Mouse (Mus musculus) heart, postnatal 0 days (tissue): ENCODE measurements around the gene Arpc2. TPM values are rescaled to one million over a fixed set of nuclear protein-coding genes. Genes with fewer than 3 reads are reported as not detected.
A peak's percentile ranks its signal among the peaks of the same experiment; 100 is the strongest.

Experiments used
- ATAC-seq: fragments of 200-750 bp; cut with Nextera tagmentation; 2 replicates; pipeline ENCODE4 v1.8.0; 2017; ENCODE audit warnings: low read depth, moderate number of reproducible peaks, moderate library complexity; ENCODE audit not compliant: insufficient read depth
- DNase-seq: peaks from one replicate; pipeline ENCODE4 v3.0.0-alpha.2; 2016; ENCODE audit warnings: low spot score
- H3K27ac ChIP-seq: fragments of 300-500 bp; sonication (generic); 2 replicates; pipeline ENCODE4 v1.5.1; 2014; ENCODE audit warnings: low read depth, mild to moderate bottlenecking
- H3K27me3 ChIP-seq: fragments of 300-500 bp; sonication (generic); 2 replicates; pipeline ENCODE4 v1.6.1; 2014; ENCODE audit warnings: low read length, mixed read lengths; ENCODE audit not compliant: control insufficient read depth, insufficient read depth
- H3K36me3 ChIP-seq: fragments of 300-500 bp; sonication (generic); replicated peaks from 2 replicates; pipeline ENCODE4 v1.6.1; 2014; ENCODE audit warnings: low read length, mixed read lengths; ENCODE audit not compliant: control insufficient read depth, insufficient read depth
- H3K4me1 ChIP-seq: fragments of 300-500 bp; sonication (generic); 2 replicates; pipeline ENCODE4 v1.6.1; 2014; ENCODE audit warnings: antibody characterized with exemption; ENCODE audit not compliant: control insufficient read depth, insufficient read depth
- H3K4me2 ChIP-seq: fragments of 300-500 bp; sonication (generic); 2 replicates; pipeline ENCODE4 v1.6.1; 2014; ENCODE audit warnings: low read depth, mild to moderate bottlenecking, low read length, moderate library complexity
- H3K4me3 ChIP-seq: fragments of 300-500 bp; sonication (generic); 2 replicates; pipeline ENCODE4 v1.5.1; 2014; ENCODE audit warnings: low read depth, low read length
- H3K9ac ChIP-seq: fragments of 300-500 bp; sonication (generic); replicated peaks from 2 replicates; pipeline ENCODE4 v1.6.1; 2014; ENCODE audit warnings: low read depth, low read length, mixed read lengths
- H3K9me3 ChIP-seq: fragments of 300-500 bp; sonication (generic); replicated peaks from 2 replicates; pipeline ENCODE4 v1.6.1; 2016; ENCODE audit warnings: low read length; ENCODE audit not compliant: control insufficient read depth
- CTCF ChIP-seq: IDR thresholded peaks from 2 replicates; pipeline ENCODE4 v1.5.1; 2016; ENCODE audit warnings: antibody characterized with exemption, control low read depth, low read depth
- EP300 ChIP-seq: IDR thresholded peaks from 2 replicates; pipeline ENCODE4 v1.6.1; 2016; ENCODE audit warnings: antibody characterized with exemption, low read depth
- WGBS: fragments of 180-500 bp; shearing (Covaris S2); extraction: QIAGEN DNeasy Blood & Tissue Kit; methylation state at CpG from one replicate; pipeline ENCODE4 v1.1.7; 2014; 5-methylcytosine and 5-hydroxymethylcytosine counted together
- polyA plus RNA-seq: library from polyadenylated mRNA; unstranded; fragments of >200 nt; fragmentation: Nextera tagmentation; extraction: Ambion mirVana; gene quantifications from 2 replicates; pipeline ENCODE4 v1.2.1, GENCODE M21; 2015
- total RNA-seq: library from RNA; depleted of rRNA; stranded (reverse); fragments of >200 nt; gene quantifications from 2 replicates; pipeline ENCODE4 v1.2.3, GENCODE M21; 2014; ENCODE audit warnings: low replicate concordance

The Arpc2 gene
- total and polyA plus RNA-seq, 2 experiments from 2014 or later: 149 to 374 TPM

- no peak overlapping the region for H3K9ac ChIP-seq
- H3K27ac ChIP-seq: no peak overlapping the region
- 82% methylated on average over 8 of the region's 8 CpGs for WGBS
- TF ChIP-seq CTCF (no peak), EP300 (no peak)
- H3K9me3 ChIP-seq: no peaks in the 10 kb centered on the region
- peaks cover 54% of the 10 kb centered on the region for H3K36me3 ChIP-seq
- no peak for DNase-seq
- H3K4me3 ChIP-seq: no peak overlapping the region
- peaks cover 7% of the 10 kb centered on the region for H3K4me1 ChIP-seq
- no peak overlapping the region for H3K4me2 ChIP-seq
- no peak for ATAC-seq
- no peaks in the 10 kb centered on the region for H3K27me3 ChIP-seq
Measured at GRCm38 (mm10) chr1:74268750-74269149, 32.9 kb downstream of the Arpc2 start.

DNA sequence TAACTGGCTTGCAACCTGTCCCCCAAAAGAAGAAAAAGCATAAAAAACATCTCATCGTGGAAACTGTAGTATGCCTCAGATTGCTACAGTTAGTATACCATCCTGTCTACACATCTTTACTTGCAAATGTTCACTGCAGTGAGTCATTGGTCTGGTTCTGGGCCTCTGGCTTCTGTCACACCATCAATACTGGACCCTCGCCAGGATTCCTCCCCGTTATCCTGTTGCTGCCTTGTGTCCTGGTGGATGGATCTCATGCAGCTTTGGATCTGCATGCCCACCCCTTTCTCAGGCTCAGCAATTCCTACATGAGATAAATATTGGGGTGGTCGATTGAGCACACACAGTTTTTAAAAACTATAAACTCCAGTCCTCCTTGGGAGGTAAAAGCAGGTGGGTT, 35.8 kb downstream of the Arpc2 start:
- Histone ChIP-seq H3K9ac (no peak overlapping the region), H3K27ac (no peak overlapping the region), H3K4me2 (no peak overlapping the region), H3K9me3 (no peaks in the 10 kb centered on the region), H3K4me1 (peaks cover 23% of the 10 kb centered on the region), H3K36me3 (peaks cover 25% of the 10 kb centered on the region), H3K4me3 (no peak overlapping the region), H3K27me3 (no peaks in the 10 kb centered on the region)
- ATAC-seq: no peak; the same call in 1 of the 2 replicates
- DNase-seq: peak; percentile 54
- 12% methylated on average over 4 of the region's 4 CpGs for WGBS
- no peak for TF ChIP-seq EP300
- TF ChIP-seq CTCF: no peak

DNA sequence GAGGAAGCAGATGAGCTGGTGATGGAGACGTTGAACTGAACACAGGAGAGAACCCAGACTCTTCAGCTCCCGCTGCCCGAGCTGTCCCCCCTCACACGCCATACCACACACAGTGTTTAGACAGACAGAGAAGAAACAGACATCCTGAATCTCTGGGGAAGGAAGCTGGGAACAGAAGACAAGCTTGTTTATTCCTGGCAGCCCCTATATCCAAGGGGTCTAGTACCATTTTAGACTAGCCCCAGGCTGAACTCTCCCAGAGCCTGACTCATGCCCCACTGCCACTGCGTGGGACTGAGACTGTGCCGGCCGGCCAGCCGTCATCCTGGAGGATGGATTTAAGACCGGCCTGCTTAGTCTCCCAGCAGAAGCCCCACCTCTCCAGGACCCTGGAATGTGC, 39.1 kb downstream of the Arpc2 start:
- DNase-seq: peak; percentile 60
- no peak overlapping the region for H3K9ac ChIP-seq
- H3K4me2 ChIP-seq: no peak overlapping the region

GRCm38 (mm10) chr1:74277041-74277440, 41.2 kb downstream of the Arpc2 start:
- H3K4me3 ChIP-seq: no peak overlapping the region
- H3K9me3 ChIP-seq: no peaks in the 10 kb centered on the region
- no peak overlapping the region for H3K27ac ChIP-seq
- ATAC-seq (no peak), DNase-seq (no peak)
- no peak overlapping the region for H3K4me2 ChIP-seq
- WGBS: 67% methylated on average over 6 of the region's 6 CpGs
- TF ChIP-seq CTCF (no peak), EP300 (no peak)
- no peaks in the 10 kb centered on the region for H3K27me3 ChIP-seq
- no peak overlapping the region for H3K9ac ChIP-seq
- peaks cover 30% of the 10 kb centered on the region for H3K36me3 ChIP-seq
- H3K4me1 ChIP-seq: peaks cover 20% of the 10 kb centered on the region

More for the DNA sequence above, 39.1 kb downstream of the Arpc2 start:
- no peak overlapping the region for H3K4me3 ChIP-seq
- peaks cover 27% of the 10 kb centered on the region for H3K4me1 ChIP-seq
- peaks cover 10% of the 10 kb centered on the region for H3K36me3 ChIP-seq
- 15% methylated on average over 9 of the region's 9 CpGs for WGBS
- H3K27ac ChIP-seq: peak overlapping the region; percentile 23; the same call in 1 of the 2 replicates
- no peak for TF ChIP-seq CTCF
- TF ChIP-seq EP300: no peak
- H3K27me3 ChIP-seq: no peaks in the 10 kb centered on the region
- H3K9me3 ChIP-seq: no peaks in the 10 kb centered on the region
- peak; percentile 51; the same call in 1 of the 2 replicates for ATAC-seq

- 59% methylated on average over 8 of the region's 8 CpGs for WGBS
- TF ChIP-seq EP300 (no peak), CTCF (no peak)
- H3K9ac ChIP-seq: no peak overlapping the region
Measured at GRCm38 (mm10) chr1:74277883-74278537, 42.1 kb downstream of the Arpc2 start.

GRCm38 (mm10) chr1:74278538-74278937, 42.7 kb downstream of the Arpc2 start, which contains the start of gene Gpbar1:
Gene Gpbar1, plus strand, starts transcription at chr1:74278550.
- H3K9ac ChIP-seq: no peak within 1 kb of the TSS
- DNase-seq (no peak), ATAC-seq (no peak)
- no peaks in the 10 kb centered on the region for H3K9me3 ChIP-seq
- no peak within 1 kb of the TSS for H3K27ac ChIP-seq
- H3K4me3 ChIP-seq: no peak within 1 kb of the TSS
- no peak for TF ChIP-seq EP300
- no peak for TF ChIP-seq CTCF
- peaks cover 20% of the 10 kb centered on the region for H3K4me1 ChIP-seq
- H3K4me2 ChIP-seq: no peak within 1 kb of the TSS
- WGBS: 88% methylated on average over 10 of the region's 10 CpGs
- peaks cover 43% of the 10 kb centered on the region for H3K36me3 ChIP-seq
- no peaks in the 10 kb centered on the region for H3K27me3 ChIP-seq

More at GRCm38 (mm10) chr1:74277883-74278537, 42.1 kb downstream of the Arpc2 start:
- Histone ChIP-seq H3K36me3 (peaks cover 40% of the 10 kb centered on the region), H3K4me3 (no peak overlapping the region), H3K9me3 (no peaks in the 10 kb centered on the region), H3K4me1 (peaks cover 20% of the 10 kb centered on the region), H3K27ac (no peak overlapping the region), H3K4me2 (no peak overlapping the region), H3K27me3 (no peaks in the 10 kb centered on the region)
- ATAC-seq (no peak), DNase-seq (no peak)
